Mouse (Mus musculus): ENCODE data around the gene Zfp821. TPM values are rescaled to one million over a fixed set of nuclear protein-coding genes. Genes with fewer than 3 reads are reported as not detected.

Gene Zfp821
- polyA plus RNA-seq, 1 experiment from 2014 or later, result 45.3 TPM

DNA sequence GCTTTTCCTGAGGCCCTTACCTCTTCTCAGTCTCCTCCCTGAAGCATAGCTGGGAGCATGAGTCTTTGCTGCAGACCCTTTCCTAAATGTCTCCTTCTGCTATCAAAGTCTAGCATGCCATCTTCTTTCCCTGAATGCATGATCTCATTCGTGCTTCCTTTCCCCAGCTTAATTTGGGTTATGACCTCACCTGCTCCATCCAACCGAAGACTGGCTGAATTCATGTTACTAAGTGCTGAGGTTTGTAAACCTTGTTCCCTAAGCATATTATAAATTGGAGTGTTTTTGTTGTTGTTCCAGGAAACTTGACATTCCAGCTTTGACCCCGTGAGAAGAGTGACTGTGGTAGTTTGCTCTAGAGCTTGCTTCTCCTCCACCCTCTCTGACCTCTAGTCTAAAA is 28.7 kb downstream of the Zfp821 start:
- H3K27ac ChIP-seq (replicated peaks; ENCODE audit: low read depth, low read length), result no peak overlapping the region
- ATAC-seq (ENCODE audit: insufficient number of reproducible peaks, low FRiP score, low TSS enrichment, low read depth), result no peak
- no peak for DNase-seq (ENCODE audit: low spot score)
- H3K4me2 ChIP-seq (ENCODE audit: low read depth, severe bottlenecking), result no peak overlapping the region
- no peaks in the 10 kb centered on the region for H3K27me3 ChIP-seq (ENCODE audit: control insufficient read depth, insufficient read depth, low read length)
- 0 out of 2 replicates have a peak, but pooled peaks cover 2% of the 10 kb centered on the region for H3K4me1 ChIP-seq (ENCODE audit: control insufficient read depth, insufficient read depth, low read length)
- H3K9me3 ChIP-seq (ENCODE audit: control insufficient read depth, low read length), result no peaks in the 10 kb centered on the region
- H3K4me3 ChIP-seq (ENCODE audit: low read depth, low read length), result no peak overlapping the region
- peaks cover 24% of the 10 kb centered on the region for H3K36me3 ChIP-seq (ENCODE audit: control insufficient read depth, insufficient read depth, low read length)
- 90% methylated on average over 3 of the region's 3 CpGs for whole genome bisulfite sequencing
- H3K9ac ChIP-seq (ENCODE audit: low read length), result no peak overlapping the region

DNA sequence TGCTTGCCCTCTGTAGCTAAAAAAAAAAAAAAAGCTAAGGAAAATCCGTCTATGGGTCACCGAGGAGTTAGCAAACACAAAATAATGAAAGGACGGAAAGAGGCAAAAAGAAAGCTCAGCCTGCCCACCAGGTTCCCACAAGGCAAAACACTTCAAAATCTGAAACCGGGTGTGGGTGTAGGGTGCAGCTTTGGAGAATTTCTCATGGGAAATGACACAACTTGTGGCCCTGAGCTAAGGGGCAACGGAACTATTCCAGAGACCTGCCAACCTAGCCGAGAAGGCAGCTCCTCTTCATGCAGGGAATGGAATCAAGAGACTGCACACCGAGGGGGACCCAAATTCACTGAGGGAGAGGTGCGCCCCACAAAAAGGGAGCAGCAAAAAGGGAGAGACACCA is 31.5 kb downstream of the Zfp821 start:
- Histone ChIP-seq H3K36me3 (ENCODE audit: control insufficient read depth, insufficient read depth, low read length) (peaks cover 17% of the 10 kb centered on the region), H3K9ac (ENCODE audit: low read length) (peak overlapping the region; percentile 96), H3K27me3 (ENCODE audit: control insufficient read depth, insufficient read depth, low read length) (no peaks in the 10 kb centered on the region), H3K4me3 (ENCODE audit: low read depth, low read length) (peak overlapping the region; percentile 84), H3K27ac (replicated peaks; ENCODE audit: low read depth, low read length) (no peak overlapping the region), H3K9me3 (ENCODE audit: control insufficient read depth, low read length) (no peaks in the 10 kb centered on the region), H3K4me1 (ENCODE audit: control insufficient read depth, insufficient read depth, low read length) (0 out of 2 replicates have a peak, but pooled peaks cover 2% of the 10 kb centered on the region), H3K4me2 (ENCODE audit: low read depth, severe bottlenecking) (peak overlapping the region; percentile 71)
- DNase-seq (ENCODE audit: low spot score) (no peak), ATAC-seq (ENCODE audit: insufficient number of reproducible peaks, low FRiP score, low TSS enrichment, low read depth) (peak; percentile 26; the same call in 1 of the 2 replicates)
- 13% methylated on average over 8 of the region's 8 CpGs for WGBS

DNA sequence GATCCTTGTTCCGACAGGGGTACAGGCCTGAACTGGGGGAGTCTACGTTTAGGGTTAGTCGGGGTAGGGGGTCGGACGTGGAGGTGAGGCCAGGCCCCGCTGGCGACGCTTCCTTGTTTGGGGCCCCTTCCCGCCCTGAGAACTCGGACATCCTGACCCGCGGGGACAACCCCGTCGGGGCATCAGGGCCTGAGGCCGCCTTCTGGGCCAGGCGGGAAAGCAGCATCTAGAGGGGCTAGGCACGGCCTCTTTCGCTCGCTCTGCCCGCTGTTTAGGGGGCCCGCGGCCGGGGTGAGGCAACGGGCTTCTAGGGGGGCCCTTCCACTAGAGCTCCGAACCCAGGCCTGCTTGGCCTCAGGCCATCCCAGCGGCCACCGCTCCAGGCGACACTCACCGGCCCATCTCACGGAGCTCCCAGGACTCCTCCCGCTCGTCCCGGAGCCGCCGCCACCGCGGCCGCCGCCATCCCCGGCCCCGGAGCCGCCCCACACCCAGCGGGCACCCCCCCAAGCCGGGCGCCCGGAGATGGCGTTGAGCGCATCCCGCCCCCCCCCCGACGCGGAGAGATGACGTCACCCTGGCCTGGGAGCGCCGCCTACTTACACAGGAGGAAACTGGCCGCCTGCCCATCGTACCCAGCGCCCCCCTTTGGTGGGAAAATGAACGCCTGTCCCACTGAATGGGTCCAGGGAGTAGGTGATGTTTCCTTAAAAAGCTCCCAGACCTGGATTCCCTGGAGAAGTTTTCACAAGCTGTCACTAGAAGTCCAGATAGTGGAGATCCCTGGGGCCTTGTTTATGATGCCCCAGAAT is 32.1 kb downstream of the Zfp821 start, which contains the start of gene Atxn1l:
Atxn1l (minus strand) TSS at position 503 of the 812 bp plus-strand sequence.
- Histone ChIP-seq H3K27ac (replicated peaks; ENCODE audit: low read depth, low read length) (0 out of 2 replicates have a peak within 1 kb of the TSS, but pooled peaks have one; percentile 18), H3K9me3 (ENCODE audit: control insufficient read depth, low read length) (no peaks in the 10 kb centered on the region), H3K4me1 (ENCODE audit: control insufficient read depth, insufficient read depth, low read length) (0 out of 2 replicates have a peak, but pooled peaks cover 2% of the 10 kb centered on the region), H3K36me3 (ENCODE audit: control insufficient read depth, insufficient read depth, low read length) (peaks cover 12% of the 10 kb centered on the region), H3K9ac (ENCODE audit: low read length) (peak within 1 kb of the TSS; percentile 96), H3K27me3 (ENCODE audit: control insufficient read depth, insufficient read depth, low read length) (no peaks in the 10 kb centered on the region), H3K4me2 (ENCODE audit: low read depth, severe bottlenecking) (peak within 1 kb of the TSS; percentile 71), H3K4me3 (ENCODE audit: low read depth, low read length) (peak within 1 kb of the TSS; percentile 84)
- DNase-seq (ENCODE audit: low spot score), result peak; percentile 95
- peak; percentile 84 for ATAC-seq (ENCODE audit: insufficient number of reproducible peaks, low FRiP score, low TSS enrichment, low read depth)
- 3% methylated on average over 56 of the region's 59 CpGs for WGBS

DNA sequence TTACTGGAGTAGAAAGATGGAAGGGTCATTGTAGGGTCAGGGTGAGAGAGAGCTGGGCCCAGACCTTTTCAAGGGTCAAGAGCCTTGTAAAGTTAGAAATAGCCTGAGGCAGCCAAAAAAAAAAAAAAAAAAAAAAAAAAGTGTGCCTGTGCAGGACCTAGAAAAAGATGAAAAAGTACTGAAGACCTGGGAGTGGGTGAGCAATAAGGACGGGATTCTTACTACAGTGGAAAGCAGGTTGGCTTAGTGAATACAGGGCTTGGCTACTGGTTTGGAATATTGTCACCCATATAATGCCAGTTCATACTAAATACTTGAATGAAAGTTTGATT is 32.7 kb downstream of the Zfp821 start:
- peak overlapping the region; percentile 71; the same call in 1 of the 2 replicates for H3K4me2 ChIP-seq (ENCODE audit: low read depth, severe bottlenecking)
- H3K27me3 ChIP-seq (ENCODE audit: control insufficient read depth, insufficient read depth, low read length), result no peaks in the 10 kb centered on the region
- H3K4me1 ChIP-seq (ENCODE audit: control insufficient read depth, insufficient read depth, low read length), result 0 out of 2 replicates have a peak, but pooled peaks cover 2% of the 10 kb centered on the region
- H3K9ac ChIP-seq (ENCODE audit: low read length), result peak overlapping the region; percentile 96
- peak overlapping the region; percentile 84 for H3K4me3 ChIP-seq (ENCODE audit: low read depth, low read length)
- H3K36me3 ChIP-seq (ENCODE audit: control insufficient read depth, insufficient read depth, low read length), result peaks cover 7% of the 10 kb centered on the region
- ATAC-seq (ENCODE audit: insufficient number of reproducible peaks, low FRiP score, low TSS enrichment, low read depth), result no peak
- H3K27ac ChIP-seq (replicated peaks; ENCODE audit: low read depth, low read length), result no peak overlapping the region
- H3K9me3 ChIP-seq (ENCODE audit: control insufficient read depth, low read length), result no peaks in the 10 kb centered on the region
- no peak for DNase-seq (ENCODE audit: low spot score)
- WGBS, result 85% methylated on average over 1 of the region's 1 CpGs

DNA sequence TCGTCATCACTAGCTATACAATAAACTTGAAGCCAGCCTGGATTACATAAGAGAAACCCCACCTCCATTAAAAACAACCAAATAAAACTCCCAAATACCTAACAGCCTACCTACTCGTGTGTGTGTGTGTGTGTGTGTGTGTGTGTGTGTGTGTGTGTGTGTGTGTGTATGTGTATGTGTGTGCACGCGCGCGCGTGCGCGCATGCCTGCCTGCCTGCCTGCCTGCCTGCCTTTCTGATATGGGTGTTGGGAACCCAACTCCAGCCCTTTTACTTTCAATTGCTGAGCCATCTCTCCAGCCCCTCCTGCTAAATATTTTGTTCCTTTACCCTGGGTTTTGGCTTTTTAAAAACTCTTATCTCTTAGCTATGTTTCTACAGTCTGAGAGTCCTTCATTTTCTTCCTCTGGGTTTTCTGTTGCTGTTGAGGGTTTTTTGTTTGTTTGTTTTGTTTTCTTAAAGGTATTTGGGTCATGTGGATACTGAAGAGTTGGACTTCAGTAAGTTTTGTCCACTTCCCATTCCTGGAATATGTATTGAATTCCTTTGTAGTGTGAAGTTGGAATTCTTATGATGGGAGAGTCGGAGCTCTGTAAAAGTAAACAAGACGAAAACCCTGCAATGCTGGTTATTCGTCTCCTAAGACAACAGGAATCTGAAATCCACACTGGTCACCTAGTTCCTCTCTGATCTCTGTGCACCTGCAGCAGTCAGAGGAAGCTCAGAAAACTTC is 42.3 kb downstream of the Zfp821 start:
- DNase-seq (ENCODE audit: low spot score), result no peak
- no peak for ATAC-seq (ENCODE audit: insufficient number of reproducible peaks, low FRiP score, low TSS enrichment, low read depth)

DNA sequence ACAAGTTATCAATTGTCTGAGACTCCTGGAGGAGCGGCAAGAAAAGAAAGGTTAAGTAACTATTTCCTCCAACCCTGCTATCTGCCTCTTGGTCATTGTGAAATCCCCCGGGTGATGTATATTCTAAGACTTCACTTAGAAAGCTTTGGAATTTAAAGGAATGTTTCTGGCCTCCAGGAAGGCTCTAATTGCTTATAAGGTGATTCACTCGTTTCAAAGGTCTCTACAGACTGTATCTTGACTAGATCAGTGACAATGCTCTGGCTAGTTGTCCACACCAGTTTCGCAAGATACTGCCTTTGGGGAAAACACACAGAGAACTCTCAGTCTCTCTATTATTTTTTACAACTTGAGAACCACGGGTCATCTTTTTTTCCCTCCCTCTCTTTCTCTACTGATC is 44.9 kb downstream of the Zfp821 start:
- Histone ChIP-seq H3K27me3 (ENCODE audit: control insufficient read depth, insufficient read depth, low read length) (no peaks in the 10 kb centered on the region), H3K4me3 (ENCODE audit: low read depth, low read length) (no peak overlapping the region), H3K9ac (ENCODE audit: low read length) (no peak overlapping the region), H3K9me3 (ENCODE audit: control insufficient read depth, low read length) (no peaks in the 10 kb centered on the region), H3K4me2 (ENCODE audit: low read depth, severe bottlenecking) (no peak overlapping the region), H3K4me1 (ENCODE audit: control insufficient read depth, insufficient read depth, low read length) (no peaks in the 10 kb centered on the region), H3K36me3 (ENCODE audit: control insufficient read depth, insufficient read depth, low read length) (no peaks in the 10 kb centered on the region), H3K27ac (replicated peaks; ENCODE audit: low read depth, low read length) (no peak overlapping the region)
- WGBS, result 65% methylated on average over 5 of the region's 5 CpGs
- DNase-seq (ENCODE audit: low spot score), result no peak
- ATAC-seq (ENCODE audit: insufficient number of reproducible peaks, low FRiP score, low TSS enrichment, low read depth), result no peak

More for the DNA sequence above, 42.3 kb downstream of the Zfp821 start:
- WGBS, result 87% methylated on average over 8 of the region's 12 CpGs
- Histone ChIP-seq H3K4me1 (ENCODE audit: control insufficient read depth, insufficient read depth, low read length) (no peaks in the 10 kb centered on the region), H3K9me3 (ENCODE audit: control insufficient read depth, low read length) (no peaks in the 10 kb centered on the region), H3K4me2 (ENCODE audit: low read depth, severe bottlenecking) (no peak overlapping the region), H3K27me3 (ENCODE audit: control insufficient read depth, insufficient read depth, low read length) (no peaks in the 10 kb centered on the region), H3K9ac (ENCODE audit: low read length) (no peak overlapping the region), H3K36me3 (ENCODE audit: control insufficient read depth, insufficient read depth, low read length) (no peaks in the 10 kb centered on the region), H3K4me3 (ENCODE audit: low read depth, low read length) (no peak overlapping the region), H3K27ac (replicated peaks; ENCODE audit: low read depth, low read length) (no peak overlapping the region)

DNA sequence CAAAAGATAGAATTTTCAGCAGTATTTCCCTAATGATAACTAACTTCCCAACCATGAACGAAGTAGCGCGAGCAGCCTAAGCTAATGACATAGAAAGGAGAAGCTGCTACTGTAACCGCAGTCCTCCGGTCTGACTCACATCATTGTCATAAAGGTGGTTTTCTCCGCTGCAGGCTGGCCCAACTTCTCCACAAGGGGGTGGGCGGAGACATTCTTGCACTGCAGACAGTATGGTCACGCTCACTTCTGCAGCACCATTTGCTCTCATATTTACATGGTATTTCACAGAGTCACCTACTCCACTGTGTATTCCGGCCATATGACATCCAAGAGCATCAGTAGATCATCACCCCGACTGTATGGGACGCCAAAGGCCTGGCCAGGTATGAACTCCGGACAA is 45.4 kb downstream of the Zfp821 start:
- H3K4me3 ChIP-seq (ENCODE audit: low read depth, low read length), result no peak overlapping the region
- no peaks in the 10 kb centered on the region for H3K9me3 ChIP-seq (ENCODE audit: control insufficient read depth, low read length)
- no peaks in the 10 kb centered on the region for H3K36me3 ChIP-seq (ENCODE audit: control insufficient read depth, insufficient read depth, low read length)
- no peaks in the 10 kb centered on the region for H3K27me3 ChIP-seq (ENCODE audit: control insufficient read depth, insufficient read depth, low read length)
- DNase-seq (ENCODE audit: low spot score) (no peak), ATAC-seq (ENCODE audit: insufficient number of reproducible peaks, low FRiP score, low TSS enrichment, low read depth) (no peak)
- H3K4me1 ChIP-seq (ENCODE audit: control insufficient read depth, insufficient read depth, low read length), result no peaks in the 10 kb centered on the region
- H3K4me2 ChIP-seq (ENCODE audit: low read depth, severe bottlenecking), result no peak overlapping the region
- WGBS, result 79% methylated on average over 12 of the region's 12 CpGs
- no peak overlapping the region for H3K27ac ChIP-seq (replicated peaks; ENCODE audit: low read depth, low read length)
- H3K9ac ChIP-seq (ENCODE audit: low read length), result no peak overlapping the region

DNA sequence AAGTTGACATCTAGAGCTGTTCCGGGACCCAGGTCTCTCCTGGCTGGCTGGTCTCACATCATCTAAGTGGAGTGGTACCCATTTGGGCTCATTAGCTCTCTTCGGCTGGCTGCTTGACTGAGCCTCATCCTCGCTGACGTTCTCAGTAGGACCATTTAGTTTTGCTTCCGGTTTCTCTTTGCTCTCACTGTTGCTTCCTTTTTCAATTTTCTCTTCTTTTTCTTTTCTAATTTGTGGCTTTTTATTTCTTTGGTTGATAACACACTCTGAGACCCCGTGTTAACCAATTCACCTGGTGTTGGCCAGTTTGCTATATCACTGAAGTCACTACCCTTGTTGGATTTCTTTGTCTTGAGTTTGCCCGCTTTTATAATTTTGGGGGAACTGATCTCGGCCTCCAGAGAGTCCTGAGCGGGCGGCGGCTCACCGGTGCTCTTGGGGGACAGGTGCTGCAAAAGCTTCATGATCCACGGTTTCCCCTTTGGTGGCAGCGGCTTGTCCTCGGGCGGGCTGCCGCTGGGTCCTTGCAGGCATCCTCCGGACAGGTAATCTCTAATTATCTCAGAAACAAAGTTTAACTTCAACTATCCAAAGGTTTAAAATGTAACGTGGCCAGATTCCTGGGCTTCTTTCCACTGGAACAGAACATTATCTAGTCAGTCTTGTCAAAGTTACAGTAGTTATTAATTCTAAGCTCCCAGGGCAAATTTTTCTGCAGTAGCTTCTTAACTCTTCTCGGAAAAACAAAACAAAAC is 46.6 kb downstream of the Zfp821 start:
- ATAC-seq (ENCODE audit: insufficient number of reproducible peaks, low FRiP score, low TSS enrichment, low read depth) (no peak), DNase-seq (ENCODE audit: low spot score) (no peak)
- H3K27ac ChIP-seq (replicated peaks; ENCODE audit: low read depth, low read length), result no peak overlapping the region
- no peak overlapping the region for H3K4me2 ChIP-seq (ENCODE audit: low read depth, severe bottlenecking)
- no peaks in the 10 kb centered on the region for H3K27me3 ChIP-seq (ENCODE audit: control insufficient read depth, insufficient read depth, low read length)
- H3K4me3 ChIP-seq (ENCODE audit: low read depth, low read length), result no peak overlapping the region
- no peak overlapping the region for H3K9ac ChIP-seq (ENCODE audit: low read length)
- H3K9me3 ChIP-seq (ENCODE audit: control insufficient read depth, low read length), result no peaks in the 10 kb centered on the region
- H3K4me1 ChIP-seq (ENCODE audit: control insufficient read depth, insufficient read depth, low read length), result no peaks in the 10 kb centered on the region
- no peaks in the 10 kb centered on the region for H3K36me3 ChIP-seq (ENCODE audit: control insufficient read depth, insufficient read depth, low read length)
- WGBS, result 89% methylated on average over 20 of the region's 20 CpGs

All from limb, embryonic 11.5 days (tissue).